Mouse (Mus musculus) limb, embryonic 13.5 days (tissue): ENCODE measurements around the gene Lamb3. TPM values are rescaled to one million over a fixed set of nuclear protein-coding genes. Genes with fewer than 3 reads are reported as not detected.

Experiments used
- ATAC-seq: fragments of 200-750 bp; cut with Nextera tagmentation; 2 replicates; pipeline ENCODE4 v1.8.0; 2017; ENCODE audit warnings: low read depth, moderate number of reproducible peaks, moderate TSS enrichment; ENCODE audit not compliant: low FRiP score
- H3K27ac ChIP-seq: fragments of 300-500 bp; sonication (generic); 2 replicates; pipeline ENCODE4 v1.5.1; 2015; ENCODE audit warnings: inconsistent platforms, mild to moderate bottlenecking, moderate library complexity
- H3K27me3 ChIP-seq: fragments of 300-500 bp; sonication (generic); 2 replicates; pipeline ENCODE4 v1.6.1; 2015; ENCODE audit warnings: mild to moderate bottlenecking, inconsistent platforms
- H3K36me3 ChIP-seq: fragments of 300-500 bp; sonication (generic); 2 replicates; pipeline ENCODE4 v1.6.1; 2015; ENCODE audit warnings: inconsistent platforms, mild to moderate bottlenecking, moderate library complexity
- H3K4me1 ChIP-seq: fragments of 300-500 bp; sonication (generic); 2 replicates; pipeline ENCODE4 v1.6.1; 2015; ENCODE audit warnings: inconsistent platforms
- H3K4me2 ChIP-seq: fragments of 300-500 bp; sonication (generic); replicated peaks from 2 replicates; pipeline ENCODE4 v1.6.1; 2015; ENCODE audit warnings: inconsistent platforms, mild to moderate bottlenecking, moderate library complexity
- H3K4me3 ChIP-seq: fragments of 300-500 bp; sonication (generic); 2 replicates; pipeline ENCODE4 v1.5.1; 2015; ENCODE audit warnings: moderate library complexity, mild to moderate bottlenecking, inconsistent platforms
- H3K9ac ChIP-seq: fragments of 300-500 bp; sonication (generic); 2 replicates; pipeline ENCODE4 v1.6.1; 2015; ENCODE audit warnings: mild to moderate bottlenecking, inconsistent platforms
- H3K9me3 ChIP-seq: fragments of 300-500 bp; sonication (generic); 2 replicates; pipeline ENCODE4 v1.6.1; 2016; ENCODE audit warnings: inconsistent platforms
- WGBS: fragments of 180-500 bp; shearing (Covaris S2); methylation state at CpG from one replicate; pipeline ENCODE4 v1.1.7; 2015; 5-methylcytosine and 5-hydroxymethylcytosine counted together
- polyA plus RNA-seq: library from polyadenylated mRNA; unstranded; fragments of >200 nt; fragmentation: Nextera tagmentation; extraction: Ambion mirVana; gene quantifications from 2 replicates; pipeline ENCODE4 v1.2.1, GENCODE M21; 2015

The Lamb3 gene
- polyA plus RNA-seq, 1 experiment from 2014 or later: 3.6 TPM

GRCm38 (mm10) chr1:193382841-193383462 lies 175.5 kb downstream of the Lamb3 start:
- peak overlapping the region; percentile 66 for H3K4me2 ChIP-seq
- H3K27me3 ChIP-seq: peaks cover 7% of the 10 kb centered on the region; the same call in 1 of the 2 replicates
- no peaks in the 10 kb centered on the region for H3K9me3 ChIP-seq
- 5% methylated on average over 8 of the region's 8 CpGs for WGBS
- ATAC-seq: peak; percentile 48; the same call in 1 of the 2 replicates
- H3K4me3 ChIP-seq: peak overlapping the region; percentile 41
- H3K9ac ChIP-seq: peak overlapping the region; percentile 48
- H3K27ac ChIP-seq: peak overlapping the region; percentile 84; the same call in 1 of the 2 replicates
- H3K36me3 ChIP-seq: no peaks in the 10 kb centered on the region
- peaks cover 34% of the 10 kb centered on the region for H3K4me1 ChIP-seq

- no peak overlapping the region for H3K27ac ChIP-seq
- peaks cover 13% of the 10 kb centered on the region; the same call in 1 of the 2 replicates for H3K27me3 ChIP-seq
- WGBS: 2% methylated on average over 5 of the region's 5 CpGs
- H3K4me2 ChIP-seq: peak overlapping the region; percentile 1; the same call in 1 of the 2 replicates
- ATAC-seq: peak; percentile 34; the same call in 1 of the 2 replicates
- peaks cover 50% of the 10 kb centered on the region for H3K4me1 ChIP-seq
- no peaks in the 10 kb centered on the region for H3K9me3 ChIP-seq
- H3K36me3 ChIP-seq: no peaks in the 10 kb centered on the region
- no peak overlapping the region for H3K9ac ChIP-seq
- no peak overlapping the region for H3K4me3 ChIP-seq
Observed at GRCm38 (mm10) chr1:193386136-193386535, 178.6 kb downstream of the Lamb3 start.

GRCm38 (mm10) chr1:193387241-193387640 lies 179.7 kb downstream of the Lamb3 start:
- H3K9ac ChIP-seq: no peak overlapping the region
- 42% methylated on average over 2 of the region's 2 CpGs for WGBS
- H3K27ac ChIP-seq: no peak overlapping the region
- no peak for ATAC-seq
- peaks cover 18% of the 10 kb centered on the region; the same call in 1 of the 2 replicates for H3K27me3 ChIP-seq
- H3K4me2 ChIP-seq: no peak overlapping the region
- H3K9me3 ChIP-seq: no peaks in the 10 kb centered on the region
- H3K4me1 ChIP-seq: peaks cover 40% of the 10 kb centered on the region
- H3K4me3 ChIP-seq: no peak overlapping the region
- H3K36me3 ChIP-seq: no peaks in the 10 kb centered on the region

GRCm38 (mm10) chr1:193389505-193389904 lies 182.0 kb downstream of the Lamb3 start:
- no peak overlapping the region for H3K9ac ChIP-seq
- WGBS: 16% methylated on average over 3 of the region's 3 CpGs
- H3K4me1 ChIP-seq: peaks cover 36% of the 10 kb centered on the region
- no peak overlapping the region for H3K4me2 ChIP-seq
- ATAC-seq: no peak
- H3K27ac ChIP-seq: no peak overlapping the region
- no peak overlapping the region for H3K4me3 ChIP-seq
- no peaks in the 10 kb centered on the region for H3K36me3 ChIP-seq
- no peaks in the 10 kb centered on the region for H3K9me3 ChIP-seq
- H3K27me3 ChIP-seq: peaks cover 18% of the 10 kb centered on the region; the same call in 1 of the 2 replicates

GRCm38 (mm10) chr1:193390004-193390403 lies 182.5 kb downstream of the Lamb3 start:
- H3K4me1 ChIP-seq: peaks cover 36% of the 10 kb centered on the region
- H3K9me3 ChIP-seq: no peaks in the 10 kb centered on the region
- no peaks in the 10 kb centered on the region for H3K36me3 ChIP-seq
- H3K27me3 ChIP-seq: peaks cover 18% of the 10 kb centered on the region; the same call in 1 of the 2 replicates
- ATAC-seq: no peak
- WGBS: 64% methylated on average over 12 of the region's 12 CpGs
- no peak overlapping the region for H3K27ac ChIP-seq
- H3K4me2 ChIP-seq: no peak overlapping the region
- H3K4me3 ChIP-seq: no peak overlapping the region
- H3K9ac ChIP-seq: no peak overlapping the region

GRCm38 (mm10) chr1:193392266-193392665 lies 184.8 kb downstream of the Lamb3 start:
- WGBS: 83% methylated on average over 3 of the region's 3 CpGs
- ATAC-seq: no peak
- no peak overlapping the region for H3K4me3 ChIP-seq
- H3K27me3 ChIP-seq: peaks cover 14% of the 10 kb centered on the region; the same call in 1 of the 2 replicates
- H3K27ac ChIP-seq: no peak overlapping the region
- peaks cover 28% of the 10 kb centered on the region for H3K4me1 ChIP-seq
- no peak overlapping the region for H3K4me2 ChIP-seq
- no peaks in the 10 kb centered on the region for H3K9me3 ChIP-seq
- no peak overlapping the region for H3K9ac ChIP-seq
- H3K36me3 ChIP-seq: no peaks in the 10 kb centered on the region

Other genes starting within 250 kb of the Lamb3 start
- gene Syt14, start 171.9 kb upstream of the Lamb3 start, polyA plus RNA-seq: 3.2 and 3.6 TPM in 2 replicates
- gene Diexf, start 77.4 kb upstream of the Lamb3 start, polyA plus RNA-seq: 9.4 and 10.4 TPM in 2 replicates
- gene Irf6, start 54.6 kb upstream of the Lamb3 start, polyA plus RNA-seq: 15.1 and 19.4 TPM in 2 replicates
- gene A130010J15Rik, start 39.7 kb upstream of the Lamb3 start, polyA plus RNA-seq: 18.1 and 18.2 TPM in 2 replicates
- gene Traf3ip3, start 6.0 kb upstream of the Lamb3 start, polyA plus RNA-seq: 11.6 and 12.2 TPM in 2 replicates
- 0.86 and 1.3 TPM in 2 replicates for gene Hsd11b1, start 56.4 kb downstream of the Lamb3 start, polyA plus RNA-seq
- gene G0s2, start 65.5 kb downstream of the Lamb3 start, polyA plus RNA-seq: 18.7 and 19.3 TPM in 2 replicates
- 15.5 and 16.0 TPM in 2 replicates for gene Camk1g, start 162.6 kb downstream of the Lamb3 start, polyA plus RNA-seq